Mouse (Mus musculus) neural tube, embryonic 11.5 days (tissue): ENCODE results near the gene Abcf2. TPM values are rescaled to one million over a fixed set of nuclear protein-coding genes. Genes with fewer than 3 reads are reported as not detected.
A peak's percentile ranks its signal among the peaks of the same experiment; 100 is the strongest.

ENCODE experiments used
- ATAC-seq: fragments of 200-750 bp; cut with Nextera tagmentation; 2 replicates; pipeline ENCODE4 v1.8.0; 2017; ENCODE audit warnings: moderate number of reproducible peaks, mild to moderate bottlenecking, moderate TSS enrichment, moderate library complexity; ENCODE audit not compliant: insufficient read depth, low FRiP score, low TSS enrichment
- DNase-seq: peaks from one replicate; pipeline ENCODE4 v3.0.0-alpha.2; 2015; ENCODE audit warnings: low spot score
- H3K27ac ChIP-seq: fragments of 300-500 bp; sonication (generic); 2 replicates; pipeline ENCODE4 v1.5.1; 2014; ENCODE audit warnings: low read depth, mild to moderate bottlenecking, low read length
- H3K27me3 ChIP-seq: fragments of 300-500 bp; sonication (generic); 2 replicates; pipeline ENCODE4 v1.6.1; 2014; ENCODE audit warnings: mild to moderate bottlenecking, low read length, mixed read lengths; ENCODE audit not compliant: control insufficient read depth, insufficient read depth
- H3K36me3 ChIP-seq: fragments of 300-500 bp; sonication (generic); 2 replicates; pipeline ENCODE4 v1.6.1; 2014; ENCODE audit warnings: mild to moderate bottlenecking, low read length, moderate library complexity, mixed read lengths; ENCODE audit not compliant: control insufficient read depth, insufficient read depth
- H3K4me1 ChIP-seq: fragments of 300-500 bp; sonication (generic); 2 replicates; pipeline ENCODE4 v1.6.1; 2014; ENCODE audit warnings: low read length, mixed read lengths; ENCODE audit not compliant: control insufficient read depth, insufficient read depth
- H3K4me2 ChIP-seq: fragments of 300-500 bp; sonication (generic); 2 replicates; pipeline ENCODE4 v1.6.1; 2014; ENCODE audit warnings: low read depth, mild to moderate bottlenecking, moderate library complexity
- H3K4me3 ChIP-seq: fragments of 300-500 bp; sonication (generic); 2 replicates; pipeline ENCODE4 v1.5.1; 2014; ENCODE audit warnings: low read depth, low read length
- H3K9ac ChIP-seq: fragments of 300-500 bp; sonication (generic); 2 replicates; pipeline ENCODE4 v1.6.1; 2014; ENCODE audit warnings: mild to moderate bottlenecking, low read length
- H3K9me3 ChIP-seq: fragments of 300-500 bp; sonication (generic); 2 replicates; pipeline ENCODE4 v1.6.1; 2016; ENCODE audit warnings: low read length; ENCODE audit not compliant: control insufficient read depth
- WGBS: fragments of 180-500 bp; shearing (Covaris S2); extraction: QIAGEN DNeasy Blood & Tissue Kit; methylation state at CpG from one replicate; pipeline ENCODE4 v1.1.7; 2014; 5-methylcytosine and 5-hydroxymethylcytosine counted together
- polyA plus RNA-seq: library from polyadenylated mRNA; unstranded; fragments of >200 nt; fragmentation: Nextera tagmentation; extraction: Ambion mirVana; gene quantifications from 2 replicates; pipeline ENCODE4 v1.2.1, GENCODE M21; 2014

Gene Abcf2
- polyA plus RNA-seq, result 136 and 147 TPM in 2 replicates

DNA sequence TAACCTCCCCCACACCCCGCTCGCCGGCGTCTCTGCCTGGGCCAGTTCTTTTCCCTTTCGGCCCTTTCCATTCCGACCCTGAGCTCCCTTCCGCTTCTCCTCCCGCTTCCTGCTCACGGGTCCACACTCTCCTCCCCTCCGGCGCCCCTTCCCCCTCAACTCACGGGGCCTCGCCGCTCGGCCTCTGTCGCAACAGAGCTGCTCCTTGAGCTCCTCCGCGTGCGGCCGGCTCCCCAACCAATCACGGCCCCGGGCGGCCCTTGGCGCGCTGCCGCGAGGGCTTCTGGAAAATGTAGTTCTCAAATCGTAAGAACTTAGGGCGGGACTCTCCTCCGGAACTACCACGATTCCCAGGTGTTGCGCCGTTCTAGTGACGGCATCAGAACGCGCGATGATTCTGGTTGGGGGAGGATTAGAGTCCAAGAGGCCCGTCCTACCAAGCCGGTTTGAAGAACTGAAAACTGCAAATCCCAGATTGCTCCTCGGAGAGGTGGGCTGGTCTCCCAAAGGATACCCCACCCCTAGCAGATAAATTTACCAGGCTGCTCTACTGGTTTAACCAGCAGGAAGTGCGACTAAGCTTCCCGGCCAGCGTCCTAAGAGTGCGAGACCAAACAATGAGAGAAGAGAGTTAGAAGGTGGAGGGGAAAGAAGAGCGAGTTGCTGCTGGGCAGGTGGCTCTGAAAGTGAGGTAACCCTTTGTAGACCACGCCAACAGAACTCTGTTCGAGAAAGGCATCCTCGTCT, at the start of gene Abcf2:
TSS of gene Abcf2 (minus strand) at position 285 of the 747 bp plus-strand sequence.
- DNase-seq (peak; percentile 100), ATAC-seq (peak; percentile 94)
- H3K4me1 ChIP-seq, result peaks cover 3% of the 10 kb centered on the region; the same call in 1 of the 2 replicates
- peak within 1 kb of the TSS; percentile 81 for H3K4me2 ChIP-seq
- H3K9ac ChIP-seq, result peak within 1 kb of the TSS; percentile 73
- peak within 1 kb of the TSS; percentile 80 for H3K4me3 ChIP-seq
- peaks cover 12% of the 10 kb centered on the region for H3K36me3 ChIP-seq
- peak within 1 kb of the TSS; percentile 56; the same call in 1 of the 2 replicates for H3K27ac ChIP-seq
- H3K9me3 ChIP-seq, result no peaks in the 10 kb centered on the region
- H3K27me3 ChIP-seq, result no peaks in the 10 kb centered on the region
- WGBS, result under 1% methylated on average over 48 of the region's 48 CpGs

DNA sequence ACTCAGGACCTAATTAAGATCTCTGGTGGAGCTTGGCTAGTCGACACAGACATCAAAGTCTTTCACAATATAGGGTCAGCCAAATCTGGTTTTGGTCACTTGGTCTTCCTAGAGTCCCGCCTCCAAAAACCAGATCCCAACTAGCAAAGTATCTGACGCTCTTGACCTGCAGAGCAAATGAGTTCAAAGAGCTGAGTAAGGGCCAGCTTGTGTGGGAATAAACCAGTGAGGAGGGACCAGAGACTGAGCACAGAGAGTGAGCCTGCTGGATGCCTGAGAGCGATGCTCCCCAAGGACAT, 47.5 kb upstream of the Abcf2 start:
- no peak for DNase-seq
- Histone ChIP-seq H3K36me3 (no peaks in the 10 kb centered on the region), H3K4me1 (peaks cover 3% of the 10 kb centered on the region; the same call in 1 of the 2 replicates), H3K4me2 (peak overlapping the region; percentile 73), H3K27ac (no peak overlapping the region), H3K9ac (no peak overlapping the region), H3K4me3 (no peak overlapping the region), H3K27me3 (peaks cover 6% of the 10 kb centered on the region; the same call in 1 of the 2 replicates), H3K9me3 (no peaks in the 10 kb centered on the region)
- 35% methylated on average over 4 of the region's 4 CpGs for WGBS
- ATAC-seq, result no peak

DNA sequence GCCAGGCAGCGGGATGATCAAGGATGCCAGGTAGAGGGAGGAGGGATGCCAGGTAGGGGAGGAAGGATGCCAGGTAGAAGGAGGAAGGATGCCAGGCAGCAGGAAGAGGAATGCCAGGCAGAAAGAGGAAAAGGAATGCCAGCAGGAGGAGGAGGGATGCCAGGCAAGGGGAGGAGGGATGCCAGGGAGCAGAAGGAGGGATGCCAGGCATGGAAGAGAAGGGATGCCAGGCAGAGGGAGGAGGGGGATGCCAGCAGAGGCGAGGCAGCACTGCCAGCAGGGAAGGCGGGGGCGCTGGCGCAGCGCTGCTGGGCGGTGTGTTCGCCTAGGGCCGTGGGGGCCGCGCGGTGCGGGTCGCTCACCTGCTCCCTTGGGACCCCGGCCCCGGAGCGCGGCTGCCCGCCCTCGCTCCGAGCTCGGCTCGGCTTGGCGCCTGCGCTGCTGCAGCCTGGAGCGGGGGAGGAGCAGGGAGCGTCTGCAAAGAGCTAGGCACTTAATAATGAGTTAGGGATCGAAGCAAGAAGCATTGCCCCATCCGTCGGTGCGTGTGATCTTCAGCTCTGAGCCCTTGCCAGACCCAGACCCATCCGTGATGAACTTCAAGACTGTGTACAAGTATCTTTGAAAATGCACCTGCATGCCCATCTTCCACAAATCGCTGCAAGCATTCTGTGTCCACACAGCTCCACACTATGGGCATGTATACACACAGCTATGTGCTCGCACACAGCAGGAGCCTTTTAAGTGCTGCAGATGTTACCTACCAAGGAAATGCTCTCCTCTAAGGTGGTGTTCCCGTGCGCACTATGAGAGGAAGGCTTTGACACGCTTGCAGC, 46.9 kb upstream of the Abcf2 start, which contains the start of gene Smarcd3:
TSS of gene Smarcd3 (minus strand) at position 426 of the 836 bp plus-strand sequence.
- H3K27ac ChIP-seq, result no peak within 1 kb of the TSS

DNA sequence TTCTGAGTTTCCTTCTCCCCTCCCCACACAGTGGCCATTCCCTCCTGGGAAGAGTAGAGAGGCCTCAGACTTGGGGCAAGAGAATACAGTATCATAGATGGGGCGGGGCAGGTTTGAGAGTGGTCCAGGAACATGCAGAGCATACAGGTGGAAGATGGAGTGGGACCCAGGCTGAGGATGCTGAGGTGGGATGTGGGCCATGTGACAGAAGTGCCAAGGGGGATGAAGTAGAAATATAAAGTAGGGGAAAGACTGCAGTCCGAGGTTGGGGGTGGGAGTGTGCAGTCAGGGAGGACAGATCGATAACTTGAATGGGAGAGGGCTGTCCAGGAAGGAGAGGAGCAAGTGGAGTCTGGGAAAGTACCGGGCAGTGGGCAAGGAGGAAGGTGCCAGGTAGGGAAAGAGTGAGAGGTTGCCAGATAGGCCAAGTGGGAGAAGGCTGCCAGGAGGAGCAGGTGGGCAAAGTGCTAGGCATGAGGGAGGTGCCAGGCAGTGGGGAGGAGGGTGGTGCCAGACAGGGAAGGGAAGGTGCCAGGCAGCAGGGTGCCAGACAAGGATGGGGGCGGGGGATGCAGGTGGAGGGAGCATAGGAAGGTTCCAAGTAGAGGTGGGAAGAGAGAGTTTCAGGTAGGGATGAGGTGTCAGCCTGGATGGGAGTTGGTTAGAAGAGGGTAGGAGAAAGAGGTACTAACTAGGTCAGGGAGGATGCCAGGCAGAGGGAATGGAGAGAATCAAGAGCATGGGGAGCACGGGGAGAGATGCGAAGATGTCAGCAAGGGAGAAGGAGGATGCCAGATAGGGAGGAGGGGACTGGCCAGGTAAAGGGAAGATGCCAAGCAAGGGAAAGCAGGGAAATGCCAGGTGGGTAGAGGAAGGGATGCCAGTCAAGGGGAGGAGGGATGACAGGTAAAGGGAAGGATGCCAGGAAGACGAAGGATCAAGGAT, 46.0 kb upstream of the Abcf2 start:
- H3K9ac ChIP-seq, result no peak overlapping the region
- peak overlapping the region; percentile 43 for H3K4me3 ChIP-seq
- ATAC-seq, result no peak
- WGBS, result 46% methylated on average over 8 of the region's 8 CpGs
- no peak overlapping the region for H3K27ac ChIP-seq
- H3K9me3 ChIP-seq, result no peaks in the 10 kb centered on the region
- peaks cover 6% of the 10 kb centered on the region; the same call in 1 of the 2 replicates for H3K27me3 ChIP-seq
- peaks cover 3% of the 10 kb centered on the region; the same call in 1 of the 2 replicates for H3K4me1 ChIP-seq
- no peak for DNase-seq
- H3K36me3 ChIP-seq, result no peaks in the 10 kb centered on the region
- peak overlapping the region; percentile 73 for H3K4me2 ChIP-seq

More for the DNA sequence above, 46.9 kb upstream of the Abcf2 start, which contains the start of gene Smarcd3:
- peaks cover 6% of the 10 kb centered on the region; the same call in 1 of the 2 replicates for H3K27me3 ChIP-seq
- no peaks in the 10 kb centered on the region for H3K9me3 ChIP-seq
- H3K4me2 ChIP-seq, result peak within 1 kb of the TSS; percentile 73
- no peaks in the 10 kb centered on the region for H3K36me3 ChIP-seq
- H3K4me3 ChIP-seq, result peak within 1 kb of the TSS; percentile 43
- H3K9ac ChIP-seq, result peak within 1 kb of the TSS; percentile 71
- peaks cover 3% of the 10 kb centered on the region; the same call in 1 of the 2 replicates for H3K4me1 ChIP-seq
- 3% methylated on average over 37 of the region's 37 CpGs for WGBS
- ATAC-seq (peak; percentile 58; the same call in 1 of the 2 replicates), DNase-seq (peak; percentile 78)

DNA sequence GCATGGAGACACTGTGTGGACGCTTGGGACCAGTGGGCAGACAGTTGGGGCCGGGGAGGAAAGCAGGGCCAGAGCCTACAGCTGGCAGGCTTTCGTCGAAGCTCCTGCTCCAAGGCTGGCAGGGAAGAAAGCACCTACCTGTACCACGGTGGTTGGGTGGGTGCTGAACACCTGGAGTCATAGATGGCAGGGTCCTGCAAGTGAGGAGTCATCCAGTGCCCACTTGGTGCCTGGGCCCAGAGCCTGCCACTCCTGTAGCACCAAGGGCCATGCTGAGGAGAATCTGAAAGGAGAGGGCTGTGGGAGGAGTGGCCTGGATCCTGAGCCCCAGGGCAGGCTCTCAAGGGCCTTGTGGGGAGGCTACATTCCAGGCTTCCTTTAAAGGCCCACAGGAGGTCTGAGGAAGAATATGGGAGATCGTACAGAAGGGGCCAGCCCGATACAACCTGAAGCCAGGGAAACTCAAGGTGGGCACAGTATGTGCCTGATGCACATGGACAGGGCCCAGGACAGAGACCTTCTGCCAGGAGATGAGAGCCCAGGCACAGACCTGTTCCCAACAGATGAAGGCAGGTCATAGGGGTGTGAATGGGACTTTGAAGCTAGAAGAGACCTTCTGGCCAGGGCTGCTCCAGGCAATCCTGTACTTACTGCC, 45.2 kb upstream of the Abcf2 start:
- H3K9ac ChIP-seq, result no peak overlapping the region
- H3K27ac ChIP-seq, result no peak overlapping the region
- no peak overlapping the region for H3K4me2 ChIP-seq
- no peak overlapping the region for H3K4me3 ChIP-seq
- peaks cover 6% of the 10 kb centered on the region; the same call in 1 of the 2 replicates for H3K27me3 ChIP-seq
- DNase-seq (no peak), ATAC-seq (no peak)
- WGBS, result 68% methylated on average over 7 of the region's 7 CpGs
- no peaks in the 10 kb centered on the region for H3K36me3 ChIP-seq
- H3K9me3 ChIP-seq, result no peaks in the 10 kb centered on the region
- peaks cover 5% of the 10 kb centered on the region; the same call in 1 of the 2 replicates for H3K4me1 ChIP-seq

DNA sequence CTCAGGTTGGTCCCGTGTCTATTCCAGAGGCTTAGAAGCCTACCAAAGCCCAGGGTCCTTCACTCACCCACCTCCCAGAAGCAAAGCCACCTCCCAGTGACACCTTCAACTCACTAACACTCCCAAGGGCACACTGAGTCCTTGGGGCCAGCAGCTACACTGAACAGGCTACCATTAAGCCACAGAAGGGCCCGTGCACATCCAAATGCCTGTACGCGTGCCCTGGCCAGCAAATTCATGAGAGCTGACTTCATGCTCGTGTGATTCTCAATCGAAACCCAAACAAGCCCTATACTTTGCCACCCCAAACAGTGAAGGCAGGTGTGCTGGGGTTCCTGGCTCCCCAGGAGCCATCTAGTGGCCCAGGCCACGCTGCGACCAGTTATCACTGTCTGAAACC, 43.4 kb upstream of the Abcf2 start:
- Histone ChIP-seq H3K27ac (no peak overlapping the region), H3K4me2 (no peak overlapping the region), H3K4me3 (no peak overlapping the region), H3K9me3 (no peaks in the 10 kb centered on the region), H3K27me3 (peaks cover 6% of the 10 kb centered on the region; the same call in 1 of the 2 replicates), H3K9ac (no peak overlapping the region), H3K4me1 (peaks cover 6% of the 10 kb centered on the region; the same call in 1 of the 2 replicates), H3K36me3 (no peaks in the 10 kb centered on the region)
- WGBS, result 73% methylated on average over 8 of the region's 8 CpGs
- ATAC-seq (no peak), DNase-seq (no peak)

DNA sequence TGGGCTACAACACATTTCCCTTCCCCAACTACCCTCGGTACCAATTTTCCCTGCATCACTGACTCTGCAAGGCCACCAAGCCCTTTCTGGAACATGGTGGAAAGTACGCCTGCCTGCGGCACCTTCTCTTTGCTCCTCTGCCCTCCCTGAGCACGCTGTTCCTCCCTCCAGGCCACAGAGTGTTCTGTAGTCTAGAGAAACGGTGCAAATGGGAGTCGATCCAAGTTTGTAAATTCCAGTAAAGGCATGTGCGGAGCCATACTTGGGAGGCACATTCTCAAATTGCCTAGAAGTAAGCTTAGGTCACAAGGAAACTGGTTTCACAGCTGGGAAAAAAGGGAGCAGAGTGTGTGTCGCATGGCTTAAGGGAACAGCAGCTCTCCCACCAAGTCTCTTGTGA, 42.8 kb upstream of the Abcf2 start:
- no peak overlapping the region for H3K4me3 ChIP-seq
- H3K27me3 ChIP-seq, result peaks cover 6% of the 10 kb centered on the region; the same call in 1 of the 2 replicates
- WGBS, result 80% methylated on average over 8 of the region's 8 CpGs
- H3K27ac ChIP-seq, result no peak overlapping the region
- no peak overlapping the region for H3K9ac ChIP-seq
- ATAC-seq, result no peak
- H3K36me3 ChIP-seq, result no peaks in the 10 kb centered on the region
- H3K4me2 ChIP-seq, result no peak overlapping the region
- DNase-seq, result no peak
- H3K4me1 ChIP-seq, result peaks cover 6% of the 10 kb centered on the region; the same call in 1 of the 2 replicates
- no peaks in the 10 kb centered on the region for H3K9me3 ChIP-seq
